Mouse (Mus musculus): ENCODE data around the gene Fam171a1.

The Fam171a1 gene

GRCm38 (mm10) chr2:3267879-3268278 is 153.9 kb downstream of the Fam171a1 start:
- DNase-seq (ENCODE audit: low spot score in 2 of 2), result no peak

GRCm38 (mm10) chr2:3273349-3273748 is 159.3 kb downstream of the Fam171a1 start:
- DNase-seq (ENCODE audit: low spot score in 2 of 2), result no peak

- no peak for DNase-seq (ENCODE audit: low spot score in 2 of 2)
Observed at GRCm38 (mm10) chr2:3276106-3276505, 162.1 kb downstream of the Fam171a1 start.
